Mouse (Mus musculus) heart, embryonic 15.5 days (tissue): ENCODE data around the gene Qrich1. TPM values are rescaled to one million over a fixed set of nuclear protein-coding genes. Genes with fewer than 3 reads are reported as not detected.
A peak's percentile ranks its signal among the peaks of the same experiment; 100 is the strongest.

Experiments
- ATAC-seq: fragments of 200-750 bp; cut with Nextera tagmentation; replicated peaks from 2 replicates; pipeline ENCODE4 v1.8.0; 2017; ENCODE audit warnings: low read depth, moderate TSS enrichment; ENCODE audit not compliant: insufficient number of reproducible peaks, insufficient read depth, low FRiP score
- H3K27ac ChIP-seq: fragments of 300-500 bp; sonication (generic); 2 replicates; pipeline ENCODE4 v1.5.1; 2015; ENCODE audit warnings: mild to moderate bottlenecking, inconsistent platforms
- H3K27me3 ChIP-seq: fragments of 300-500 bp; sonication (generic); 2 replicates; pipeline ENCODE4 v1.6.1; 2015; ENCODE audit warnings: inconsistent platforms
- H3K36me3 ChIP-seq: fragments of 300-500 bp; sonication (generic); 2 replicates; pipeline ENCODE4 v1.6.1; 2015; ENCODE audit warnings: mild to moderate bottlenecking, inconsistent platforms
- H3K4me1 ChIP-seq: fragments of 300-500 bp; sonication (generic); replicated peaks from 2 replicates; pipeline ENCODE4 v1.6.1; 2015; ENCODE audit warnings: inconsistent platforms
- H3K4me2 ChIP-seq: fragments of 300-500 bp; sonication (generic); 2 replicates; pipeline ENCODE4 v1.6.1; 2015; ENCODE audit warnings: inconsistent platforms, mild to moderate bottlenecking, moderate library complexity
- H3K4me3 ChIP-seq: fragments of 300-500 bp; sonication (generic); 2 replicates; pipeline ENCODE4 v1.5.1; 2015; ENCODE audit warnings: mild to moderate bottlenecking, inconsistent platforms
- H3K9ac ChIP-seq: fragments of 300-500 bp; sonication (generic); 2 replicates; pipeline ENCODE4 v1.6.1; 2015; ENCODE audit warnings: mild to moderate bottlenecking, inconsistent platforms
- H3K9me3 ChIP-seq: fragments of 300-500 bp; sonication (generic); replicated peaks from 2 replicates; pipeline ENCODE4 v1.6.1; 2016; ENCODE audit warnings: inconsistent platforms
- WGBS: fragments of 180-500 bp; shearing (Covaris S2); methylation state at CpG from one replicate; pipeline ENCODE4 v1.1.7; 2015; ENCODE audit warnings: mixed read lengths; 5-methylcytosine and 5-hydroxymethylcytosine counted together
- polyA plus RNA-seq: library from polyadenylated mRNA; unstranded; fragments of >200 nt; fragmentation: Nextera tagmentation; extraction: Ambion mirVana; gene quantifications from 2 replicates; pipeline ENCODE4 v1.2.1, GENCODE M21; 2015

Gene Qrich1
- polyA plus RNA-seq, 1 experiment from 2014 or later = 75.1 TPM

- peaks cover 57% of the 10 kb centered on the region for H3K4me1 ChIP-seq
- no peaks in the 10 kb centered on the region for H3K9me3 ChIP-seq
- no peak overlapping the region for H3K9ac ChIP-seq
- whole genome bisulfite sequencing = 84% methylated on average over 37 of the region's 37 CpGs
- peaks cover 37% of the 10 kb centered on the region for H3K36me3 ChIP-seq
- no peak for ATAC-seq
- no peak overlapping the region for H3K27ac ChIP-seq
- no peaks in the 10 kb centered on the region for H3K27me3 ChIP-seq
- H3K4me3 ChIP-seq = no peak overlapping the region
- no peak overlapping the region for H3K4me2 ChIP-seq
Observed at GRCm38 (mm10) chr9:108575321-108576297, 59.0 kb downstream of the Qrich1 start.

GRCm38 (mm10) chr9:108577025-108577424 lies 60.4 kb downstream of the Qrich1 start:
- Histone ChIP-seq H3K9me3 (no peaks in the 10 kb centered on the region), H3K4me1 (peaks cover 54% of the 10 kb centered on the region), H3K27ac (no peak overlapping the region), H3K9ac (no peak overlapping the region), H3K4me3 (peak overlapping the region; percentile 80), H3K36me3 (peaks cover 30% of the 10 kb centered on the region), H3K4me2 (peak overlapping the region; percentile 79), H3K27me3 (no peaks in the 10 kb centered on the region)
- WGBS = 51% methylated on average over 6 of the region's 6 CpGs
- ATAC-seq = no peak

GRCm38 (mm10) chr9:108577934-108578544 lies 61.4 kb downstream of the Qrich1 start:
- peaks cover 56% of the 10 kb centered on the region for H3K4me1 ChIP-seq
- no peak; the same call in 1 of the 2 replicates for ATAC-seq
- H3K27ac ChIP-seq = peak overlapping the region; percentile 95
- no peaks in the 10 kb centered on the region for H3K27me3 ChIP-seq
- H3K4me3 ChIP-seq = peak overlapping the region; percentile 80
- peak overlapping the region; percentile 79 for H3K4me2 ChIP-seq
- H3K36me3 ChIP-seq = peaks cover 20% of the 10 kb centered on the region
- under 1% methylated on average over 24 of the region's 24 CpGs for WGBS
- no peaks in the 10 kb centered on the region for H3K9me3 ChIP-seq
- peak overlapping the region; percentile 90 for H3K9ac ChIP-seq

GRCm38 (mm10) chr9:108578545-108579343 lies 62.1 kb downstream of the Qrich1 start, which contains the start of gene Wdr6:
Wdr6 (minus strand) TSS chr9:108578739.
- Histone ChIP-seq H3K4me1 (peaks cover 58% of the 10 kb centered on the region), H3K9ac (peak within 1 kb of the TSS; percentile 90), H3K9me3 (no peaks in the 10 kb centered on the region), H3K27ac (peak within 1 kb of the TSS; percentile 95), H3K27me3 (no peaks in the 10 kb centered on the region), H3K4me2 (peak within 1 kb of the TSS; percentile 79), H3K36me3 (peaks cover 14% of the 10 kb centered on the region; the same call in 1 of the 2 replicates), H3K4me3 (peak within 1 kb of the TSS; percentile 80)
- ATAC-seq = peak; percentile 96
- 6% methylated on average over 51 of the region's 51 CpGs for WGBS

- H3K9me3 ChIP-seq = no peaks in the 10 kb centered on the region
- H3K4me2 ChIP-seq = peak overlapping the region; percentile 79
- peak overlapping the region; percentile 80 for H3K4me3 ChIP-seq
- H3K4me1 ChIP-seq = peaks cover 54% of the 10 kb centered on the region
- peaks cover 11% of the 10 kb centered on the region; the same call in 1 of the 2 replicates for H3K36me3 ChIP-seq
- no peak for ATAC-seq
- H3K27me3 ChIP-seq = no peaks in the 10 kb centered on the region
- 50% methylated on average over 5 of the region's 5 CpGs for WGBS
- H3K27ac ChIP-seq = peak overlapping the region; percentile 95
- peak overlapping the region; percentile 90 for H3K9ac ChIP-seq
Observed at GRCm38 (mm10) chr9:108579344-108579690, 62.7 kb downstream of the Qrich1 start.

- Histone ChIP-seq H3K4me3 (peak overlapping the region; percentile 29), H3K9me3 (no peaks in the 10 kb centered on the region), H3K4me2 (peak overlapping the region; percentile 58), H3K36me3 (no peaks in the 10 kb centered on the region), H3K4me1 (peaks cover 46% of the 10 kb centered on the region), H3K27me3 (no peaks in the 10 kb centered on the region), H3K27ac (peak overlapping the region; percentile 89), H3K9ac (no peak overlapping the region)
- 7% methylated on average over 14 of the region's 14 CpGs for WGBS
- peak; percentile 96 for ATAC-seq
Observed at GRCm38 (mm10) chr9:108587571-108588180, 71.1 kb downstream of the Qrich1 start.

GRCm38 (mm10) chr9:108589229-108589628 lies 72.6 kb downstream of the Qrich1 start:
- no peaks in the 10 kb centered on the region for H3K27me3 ChIP-seq
- H3K9me3 ChIP-seq = no peaks in the 10 kb centered on the region
- 70% methylated on average over 5 of the region's 5 CpGs for WGBS
- H3K9ac ChIP-seq = no peak overlapping the region
- peak overlapping the region; percentile 80 for H3K27ac ChIP-seq
- ATAC-seq = no peak
- H3K4me1 ChIP-seq = peaks cover 43% of the 10 kb centered on the region
- no peaks in the 10 kb centered on the region for H3K36me3 ChIP-seq
- H3K4me2 ChIP-seq = no peak overlapping the region
- no peak overlapping the region for H3K4me3 ChIP-seq

- Histone ChIP-seq H3K4me2 (no peak overlapping the region), H3K9ac (no peak overlapping the region), H3K27ac (no peak overlapping the region), H3K27me3 (no peaks in the 10 kb centered on the region), H3K4me1 (peaks cover 43% of the 10 kb centered on the region), H3K36me3 (no peaks in the 10 kb centered on the region), H3K4me3 (no peak overlapping the region), H3K9me3 (no peaks in the 10 kb centered on the region)
- ATAC-seq = no peak
- 83% methylated on average over 4 of the region's 4 CpGs for WGBS
Observed at GRCm38 (mm10) chr9:108591462-108591861, 74.9 kb downstream of the Qrich1 start.

GRCm38 (mm10) chr9:108594354-108594753 lies 77.7 kb downstream of the Qrich1 start:
- Histone ChIP-seq H3K27ac (peak overlapping the region; percentile 70), H3K27me3 (no peaks in the 10 kb centered on the region), H3K36me3 (no peaks in the 10 kb centered on the region), H3K9me3 (no peaks in the 10 kb centered on the region), H3K9ac (no peak overlapping the region), H3K4me3 (no peak overlapping the region), H3K4me1 (peaks cover 26% of the 10 kb centered on the region), H3K4me2 (peak overlapping the region; percentile 1; the same call in 1 of the 2 replicates)
- ATAC-seq = no peak
- WGBS = 34% methylated on average over 3 of the region's 3 CpGs

- peak; percentile 79 for ATAC-seq
- H3K4me2 ChIP-seq = peak within 1 kb of the TSS; percentile 89
- peak within 1 kb of the TSS; percentile 75 for H3K27ac ChIP-seq
Observed at GRCm38 (mm10) chr9:108596998-108597764, 80.6 kb downstream of the Qrich1 start, which contains the start of gene P4htm. P4htm (minus strand) TSS chr9:108597667.

More at GRCm38 (mm10) chr9:108596998-108597764, 80.6 kb downstream of the Qrich1 start, which contains the start of gene P4htm:
- Histone ChIP-seq H3K9me3 (no peaks in the 10 kb centered on the region), H3K4me1 (peaks cover 29% of the 10 kb centered on the region), H3K9ac (peak within 1 kb of the TSS; percentile 82), H3K36me3 (no peaks in the 10 kb centered on the region), H3K27me3 (no peaks in the 10 kb centered on the region), H3K4me3 (peak within 1 kb of the TSS; percentile 79)
- WGBS = 2% methylated on average over 69 of the region's 69 CpGs
